Mouse (Mus musculus): Measurements from ENCODE around the gene Gpr107.

Gene Gpr107

GRCm38 (mm10) chr2:31200051-31200450 is 47.9 kb downstream of the Gpr107 start:
- DNase-seq (ENCODE audit: low read depth, low spot score): no peak

GRCm38 (mm10) chr2:31201851-31202250 is 49.7 kb downstream of the Gpr107 start:
- DNase-seq (ENCODE audit: low read depth, low spot score): no peak

- DNase-seq (ENCODE audit: low read depth, low spot score): no peak
Observed at GRCm38 (mm10) chr2:31202357-31202756, 50.2 kb downstream of the Gpr107 start.

- DNase-seq (ENCODE audit: low read depth, low spot score): no peak
Observed at GRCm38 (mm10) chr2:31202956-31203355, 50.8 kb downstream of the Gpr107 start.

- DNase-seq (ENCODE audit: low read depth, low spot score): no peak
Observed at GRCm38 (mm10) chr2:31204677-31205076, 52.6 kb downstream of the Gpr107 start.

- DNase-seq (ENCODE audit: low read depth, low spot score): no peak
Observed at GRCm38 (mm10) chr2:31206211-31206610, 54.1 kb downstream of the Gpr107 start.

GRCm38 (mm10) chr2:31206882-31207281 is 54.8 kb downstream of the Gpr107 start:
- no peak for DNase-seq (ENCODE audit: low read depth, low spot score)

GRCm38 (mm10) chr2:31208544-31209142 is 56.5 kb downstream of the Gpr107 start:
- no peak for DNase-seq (ENCODE audit: low read depth, low spot score)

- no peak for DNase-seq (ENCODE audit: low read depth, low spot score)
Observed at GRCm38 (mm10) chr2:31209525-31209924, 57.4 kb downstream of the Gpr107 start.

- DNase-seq (ENCODE audit: low read depth, low spot score): no peak
Observed at GRCm38 (mm10) chr2:31210144-31210847, 58.2 kb downstream of the Gpr107 start.

GRCm38 (mm10) chr2:31211204-31211603 is 59.1 kb downstream of the Gpr107 start:
- no peak for DNase-seq (ENCODE audit: low read depth, low spot score)

- no peak for DNase-seq (ENCODE audit: low read depth, low spot score)
Observed at GRCm38 (mm10) chr2:31214211-31214796, 62.2 kb downstream of the Gpr107 start.

- no peak for DNase-seq (ENCODE audit: low read depth, low spot score)
Observed at GRCm38 (mm10) chr2:31218611-31219010, 66.5 kb downstream of the Gpr107 start.

- DNase-seq (ENCODE audit: low read depth, low spot score): no peak
Observed at GRCm38 (mm10) chr2:31219470-31219869, 67.4 kb downstream of the Gpr107 start.

- DNase-seq (ENCODE audit: low read depth, low spot score): no peak
Observed at GRCm38 (mm10) chr2:31220844-31221243, 68.7 kb downstream of the Gpr107 start.

GRCm38 (mm10) chr2:31221582-31221981 is 69.5 kb downstream of the Gpr107 start:
- no peak for DNase-seq (ENCODE audit: low read depth, low spot score)

GRCm38 (mm10) chr2:31228768-31229311 is 76.7 kb downstream of the Gpr107 start:
- no peak for DNase-seq (ENCODE audit: low read depth, low spot score)

- DNase-seq (ENCODE audit: low read depth, low spot score): no peak
Observed at GRCm38 (mm10) chr2:31239203-31239696, 87.1 kb downstream of the Gpr107 start.

- no peak for DNase-seq (ENCODE audit: low read depth, low spot score)
Observed at GRCm38 (mm10) chr2:31239833-31240232, 87.7 kb downstream of the Gpr107 start.

- DNase-seq (ENCODE audit: low read depth, low spot score): no peak
Observed at GRCm38 (mm10) chr2:31241639-31242038, 89.5 kb downstream of the Gpr107 start.

- no peak for DNase-seq (ENCODE audit: low read depth, low spot score)
Observed at GRCm38 (mm10) chr2:31244216-31244615, 92.1 kb downstream of the Gpr107 start.

- DNase-seq (ENCODE audit: low read depth, low spot score): no peak
Observed at GRCm38 (mm10) chr2:31245051-31245450, 92.9 kb downstream of the Gpr107 start.

Measured in brain, embryonic 18.5 days (tissue).